Mouse (Mus musculus): ENCODE results near the gene Glra1. TPM values are rescaled to one million over a fixed set of nuclear protein-coding genes. Genes with fewer than 3 reads are reported as not detected.
"Not testable (repeated sequence)": the region's sequence is repeated elsewhere in the genome, so short reads cannot be mapped to it uniquely, and the experiment has no call there.

Gene Glra1
- not detected in 2 replicates for polyA plus RNA-seq (2015; fragmentation: Nextera tagmentation; extraction: Ambion mirVana)

GRCm38 (mm10) chr11:55607808-55608523 lies at the start of gene Glra1:
TSS of gene Glra1 (minus strand) at chr11:55608198.
- no peak for ATAC-seq (ENCODE audit: insufficient number of reproducible peaks, insufficient read depth, low FRiP score, low TSS enrichment, low read depth)
- peaks cover 34% of the 10 kb centered on the region for H3K27me3 ChIP-seq
- H3K36me3 ChIP-seq: no peaks in the 10 kb centered on the region
- H3K27ac ChIP-seq: no peak within 1 kb of the TSS
- under 1% methylated on average over 36 of the region's 36 CpGs for WGBS
- H3K9ac ChIP-seq: no peak within 1 kb of the TSS
- H3K4me2 ChIP-seq: no peak within 1 kb of the TSS
- H3K9me3 ChIP-seq: no peaks in the 10 kb centered on the region
- H3K4me1 ChIP-seq: no peaks in the 10 kb centered on the region
- no peak within 1 kb of the TSS for H3K4me3 ChIP-seq

DNA sequence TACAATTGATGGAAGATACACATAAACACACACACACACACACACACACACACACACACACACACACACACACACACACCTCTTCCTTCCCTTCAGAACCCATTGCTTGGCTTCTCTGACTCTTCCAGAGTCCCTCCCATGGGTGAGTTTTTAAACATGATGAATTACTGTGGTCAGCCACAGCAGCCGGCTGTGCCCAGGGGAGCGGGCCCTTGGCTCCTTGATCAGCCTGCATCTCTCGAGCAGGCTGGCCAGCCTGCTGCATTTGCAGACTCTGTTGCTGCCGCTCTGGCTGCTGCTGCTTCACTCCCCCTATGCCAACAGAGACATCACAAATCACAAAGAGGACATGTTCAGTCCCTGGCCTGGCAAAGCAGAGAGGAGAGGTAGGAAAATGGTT lies 29.0 kb upstream of the Glra1 start:
- Histone ChIP-seq H3K4me2 (no peak overlapping the region), H3K9ac (no peak overlapping the region), H3K4me3 (no peak overlapping the region), H3K27ac (no peak overlapping the region), H3K27me3 (no peaks in the 10 kb centered on the region), H3K36me3 (no peaks in the 10 kb centered on the region), H3K9me3 (no peaks in the 10 kb centered on the region), H3K4me1 (no peaks in the 10 kb centered on the region)
- WGBS: 58% methylated on average over 4 of the region's 4 CpGs
- ATAC-seq (ENCODE audit: insufficient number of reproducible peaks, insufficient read depth, low FRiP score, low TSS enrichment, low read depth): no peak

DNA sequence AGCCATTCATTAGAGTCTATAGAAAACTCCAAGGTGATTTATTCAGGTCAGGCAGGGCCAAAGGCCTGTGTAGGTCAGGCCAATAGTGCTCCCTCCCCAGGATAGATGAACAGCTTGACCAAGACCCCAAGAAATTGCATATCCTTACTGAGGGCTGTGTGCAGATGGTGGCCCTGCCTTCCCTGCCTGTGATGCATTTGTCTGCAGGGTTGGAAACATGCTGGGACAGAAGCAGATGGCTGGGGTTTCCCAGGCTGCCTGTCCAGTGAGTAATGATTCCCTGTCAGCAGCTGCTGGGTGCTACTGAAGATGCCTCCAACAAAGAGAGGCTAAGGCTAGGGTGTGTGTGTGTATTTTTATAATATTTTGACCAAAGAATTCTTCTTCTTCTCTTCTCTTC lies 25.9 kb upstream of the Glra1 start:
- Histone ChIP-seq H3K4me2 (no peak overlapping the region), H3K9me3 (no peaks in the 10 kb centered on the region), H3K36me3 (no peaks in the 10 kb centered on the region), H3K4me3 (no peak overlapping the region), H3K27me3 (no peaks in the 10 kb centered on the region), H3K4me1 (no peaks in the 10 kb centered on the region), H3K27ac (no peak overlapping the region), H3K9ac (no peak overlapping the region)
- ATAC-seq (ENCODE audit: insufficient number of reproducible peaks, insufficient read depth, low FRiP score, low TSS enrichment, low read depth): no peak

DNA sequence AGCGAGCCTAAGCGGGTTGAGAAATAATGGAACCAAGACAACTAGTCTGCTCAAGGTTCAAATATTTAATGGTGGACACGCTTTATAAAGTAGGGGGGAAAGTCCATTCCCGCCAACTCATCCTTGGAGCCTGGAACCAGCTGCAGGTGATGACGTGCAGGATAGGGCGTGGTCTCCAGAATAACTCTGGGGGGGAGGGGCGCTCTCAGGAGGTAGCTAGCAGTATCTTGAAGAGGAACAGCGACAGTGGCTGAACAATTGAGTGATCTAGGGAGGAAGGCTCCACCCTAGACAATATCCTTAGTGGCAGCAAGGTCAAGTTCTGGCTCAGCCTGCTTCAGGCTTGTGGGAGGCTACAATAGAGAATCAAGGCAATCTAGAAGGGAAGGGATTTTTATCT lies 6.6 kb upstream of the Glra1 start:
- not testable (repeated sequence) for H3K36me3 ChIP-seq; H3K9me3 ChIP-seq; H3K27me3 ChIP-seq; H3K4me1 ChIP-seq; H3K9ac ChIP-seq; H3K4me2 ChIP-seq; H3K27ac ChIP-seq; ATAC-seq (ENCODE audit: insufficient number of reproducible peaks, insufficient read depth, low FRiP score, low TSS enrichment, low read depth); H3K4me3 ChIP-seq
- 71% methylated on average over 8 of the region's 8 CpGs for WGBS

DNA sequence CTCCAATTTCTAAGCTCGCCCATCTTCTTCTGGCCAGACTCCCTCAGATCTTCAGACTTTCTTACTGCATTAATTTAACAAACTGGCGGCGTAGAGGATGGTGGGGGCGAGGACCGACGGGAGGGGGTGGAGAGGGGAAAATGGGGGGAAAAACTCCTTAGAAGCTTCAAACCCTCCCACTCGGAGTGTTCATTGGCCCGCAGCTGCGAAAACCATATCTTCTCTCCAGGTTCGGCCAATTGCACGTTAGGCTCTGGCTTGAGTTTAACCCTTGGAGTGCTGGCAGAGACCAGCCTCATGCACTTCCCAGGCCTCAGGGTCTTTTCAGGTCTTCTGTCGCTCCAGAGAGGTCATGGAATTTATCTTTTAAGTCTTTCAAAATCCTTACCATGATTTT lies 524 bp upstream of the Glra1 start:
- no peak overlapping the region for H3K9ac ChIP-seq
- WGBS: 2% methylated on average over 12 of the region's 12 CpGs
- H3K4me2 ChIP-seq: no peak overlapping the region
- no peaks in the 10 kb centered on the region for H3K9me3 ChIP-seq
- no peak overlapping the region for H3K4me3 ChIP-seq
- no peaks in the 10 kb centered on the region for H3K36me3 ChIP-seq
- H3K27ac ChIP-seq: no peak overlapping the region
- no peaks in the 10 kb centered on the region for H3K4me1 ChIP-seq
- H3K27me3 ChIP-seq: peaks cover 30% of the 10 kb centered on the region
- no peak for ATAC-seq (ENCODE audit: insufficient number of reproducible peaks, insufficient read depth, low FRiP score, low TSS enrichment, low read depth)

- no peaks in the 10 kb centered on the region for H3K36me3 ChIP-seq
- no peak for ATAC-seq (ENCODE audit: insufficient number of reproducible peaks, insufficient read depth, low FRiP score, low TSS enrichment, low read depth)
- H3K27me3 ChIP-seq: peaks cover 34% of the 10 kb centered on the region
- H3K4me3 ChIP-seq: no peak overlapping the region
- no peak overlapping the region for H3K27ac ChIP-seq
- WGBS: 4% methylated on average over 26 of the region's 26 CpGs
- no peaks in the 10 kb centered on the region for H3K9me3 ChIP-seq
- no peaks in the 10 kb centered on the region for H3K4me1 ChIP-seq
- no peak overlapping the region for H3K4me2 ChIP-seq
- H3K9ac ChIP-seq: no peak overlapping the region
Measured at GRCm38 (mm10) chr11:55607066-55607807, 761 bp downstream of the Glra1 start.

DNA sequence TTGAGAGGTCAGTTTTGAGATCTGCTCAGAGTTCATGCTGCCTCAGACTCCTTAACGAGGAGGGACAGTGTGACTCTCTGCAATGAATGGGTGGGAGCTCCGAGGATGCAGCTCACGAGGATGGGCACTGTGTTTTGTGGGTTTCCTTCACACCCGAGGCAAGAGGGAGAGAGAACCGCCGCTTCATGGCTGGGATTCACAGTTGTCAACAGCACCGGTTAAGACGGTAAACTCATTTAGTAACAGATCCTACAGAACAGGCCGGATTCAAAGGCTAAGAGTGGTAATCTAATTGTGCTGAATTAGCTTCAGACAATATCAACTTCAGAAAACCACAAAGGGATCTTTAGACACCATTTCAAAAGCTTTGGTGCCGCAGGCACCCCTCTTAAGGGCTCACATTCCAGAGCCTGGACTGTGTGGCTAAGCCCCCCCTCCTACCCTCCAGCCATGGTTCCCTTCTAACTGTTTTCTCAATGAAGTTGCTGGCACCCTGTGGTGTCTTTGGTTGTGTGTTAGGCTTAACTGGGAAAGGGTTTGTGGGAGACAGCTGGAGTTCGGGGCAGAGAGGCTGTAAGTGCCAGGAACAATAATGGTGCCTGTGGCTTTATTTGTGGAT lies 6.4 kb downstream of the Glra1 start:
- H3K4me1 ChIP-seq: no peaks in the 10 kb centered on the region
- H3K27ac ChIP-seq: no peak overlapping the region
- no peak overlapping the region for H3K9ac ChIP-seq
- H3K4me2 ChIP-seq: no peak overlapping the region
- under 1% methylated on average over 11 of the region's 11 CpGs for WGBS
- peaks cover 18% of the 10 kb centered on the region; the same call in 1 of the 2 replicates for H3K27me3 ChIP-seq
- no peaks in the 10 kb centered on the region for H3K9me3 ChIP-seq
- no peak for ATAC-seq (ENCODE audit: insufficient number of reproducible peaks, insufficient read depth, low FRiP score, low TSS enrichment, low read depth)
- H3K36me3 ChIP-seq: no peaks in the 10 kb centered on the region
- no peak overlapping the region for H3K4me3 ChIP-seq

DNA sequence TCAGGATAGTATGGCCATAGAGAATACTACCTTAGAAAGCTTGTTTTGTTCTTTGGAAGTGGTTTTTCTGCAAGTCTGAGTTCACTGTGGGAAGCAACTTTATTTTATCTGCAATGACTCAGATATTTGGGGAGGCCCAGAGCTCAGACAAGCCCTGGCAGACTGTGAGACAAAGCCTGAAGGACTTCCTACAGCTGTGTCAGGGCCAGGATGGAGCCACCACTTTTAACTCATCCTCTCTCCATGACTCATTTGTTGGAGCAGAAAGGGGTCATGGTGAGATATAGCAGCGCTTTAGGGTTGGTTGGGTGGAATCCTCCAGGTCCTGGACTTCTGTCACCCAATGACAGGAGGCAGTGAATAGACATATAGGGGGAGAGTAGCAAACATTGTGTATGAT lies 12.3 kb downstream of the Glra1 start:
- no peak for ATAC-seq (ENCODE audit: insufficient number of reproducible peaks, insufficient read depth, low FRiP score, low TSS enrichment, low read depth)
- Histone ChIP-seq H3K36me3 (no peaks in the 10 kb centered on the region), H3K9ac (no peak overlapping the region), H3K27me3 (peaks cover 9% of the 10 kb centered on the region; the same call in 1 of the 2 replicates), H3K27ac (no peak overlapping the region), H3K4me1 (no peaks in the 10 kb centered on the region), H3K4me3 (no peak overlapping the region), H3K9me3 (no peaks in the 10 kb centered on the region), H3K4me2 (no peak overlapping the region)
- 93% methylated on average over 1 of the region's 1 CpGs for WGBS

GRCm38 (mm10) chr11:55594411-55594810 lies 13.6 kb downstream of the Glra1 start:
- H3K4me2 ChIP-seq: no peak overlapping the region
- no peak overlapping the region for H3K27ac ChIP-seq
- no peak for ATAC-seq (ENCODE audit: insufficient number of reproducible peaks, insufficient read depth, low FRiP score, low TSS enrichment, low read depth)
- no peaks in the 10 kb centered on the region for H3K9me3 ChIP-seq
- H3K36me3 ChIP-seq: no peaks in the 10 kb centered on the region
- no peak overlapping the region for H3K4me3 ChIP-seq
- no peak overlapping the region for H3K9ac ChIP-seq
- 92% methylated on average over 3 of the region's 3 CpGs for WGBS
- no peaks in the 10 kb centered on the region for H3K27me3 ChIP-seq
- H3K4me1 ChIP-seq: no peaks in the 10 kb centered on the region

DNA sequence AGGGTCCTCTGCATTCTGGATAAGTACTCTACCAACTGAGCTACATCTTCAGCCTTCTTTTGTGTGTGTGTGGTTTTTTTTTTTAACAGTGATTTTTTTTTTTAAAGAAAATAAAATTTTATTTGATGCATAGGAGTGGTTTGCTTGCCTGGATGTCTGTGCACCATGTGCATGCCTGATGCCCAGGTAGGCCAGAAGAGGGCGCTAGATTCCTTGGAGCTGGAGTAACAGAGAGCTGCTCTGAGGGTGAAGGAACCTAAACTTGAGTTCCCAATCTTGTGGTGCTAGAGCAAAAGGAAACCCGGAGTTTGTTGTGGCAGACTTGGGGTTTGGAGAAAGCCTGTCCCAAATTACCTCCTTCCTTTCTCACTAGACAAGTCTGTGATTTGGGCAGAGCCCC lies 16.8 kb downstream of the Glra1 start:
- Histone ChIP-seq H3K4me1 (no peaks in the 10 kb centered on the region), H3K4me3 (no peak overlapping the region), H3K27ac (no peak overlapping the region), H3K27me3 (no peaks in the 10 kb centered on the region), H3K4me2 (no peak overlapping the region), H3K36me3 (no peaks in the 10 kb centered on the region), H3K9ac (no peak overlapping the region), H3K9me3 (no peaks in the 10 kb centered on the region)
- no peak for ATAC-seq (ENCODE audit: insufficient number of reproducible peaks, insufficient read depth, low FRiP score, low TSS enrichment, low read depth)
- 43% methylated on average over 2 of the region's 2 CpGs for WGBS

DNA sequence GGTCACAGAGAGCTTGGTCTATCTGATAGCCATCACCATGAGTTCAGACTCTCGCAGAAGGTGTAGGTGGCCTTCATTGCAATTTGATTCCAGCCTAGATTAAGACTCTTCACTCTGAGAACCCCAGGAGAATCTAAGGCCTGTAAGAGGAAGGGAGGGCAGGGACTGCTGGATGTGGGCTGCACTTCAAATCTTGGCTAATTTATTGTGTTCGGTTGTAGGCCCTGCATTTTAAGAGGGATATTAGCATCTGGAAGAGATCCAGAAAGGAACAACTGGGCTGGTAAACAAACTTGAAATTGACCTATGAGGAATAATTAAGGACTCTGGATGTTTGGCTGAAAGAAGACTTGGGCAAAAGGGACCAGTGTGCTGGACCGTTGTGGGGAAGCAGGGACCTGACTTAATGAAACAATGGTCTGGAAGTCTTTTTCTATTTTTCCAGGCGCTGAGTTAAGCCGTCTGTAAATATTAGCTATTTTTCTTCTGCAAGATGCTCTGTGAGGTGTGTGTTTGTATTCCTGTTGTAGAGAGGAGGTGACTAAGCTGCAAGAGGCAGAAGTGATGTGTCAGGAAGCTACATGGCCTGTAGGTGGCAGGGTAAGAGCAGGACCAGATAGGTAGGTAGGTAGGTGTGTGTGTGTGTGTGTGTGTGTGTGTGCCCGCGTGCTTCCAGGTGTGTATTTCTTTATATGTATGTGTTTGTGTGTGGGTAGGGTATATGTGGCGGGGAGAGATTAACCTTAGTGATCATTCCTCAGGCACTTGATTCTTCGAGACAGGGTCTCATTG lies 18.4 kb downstream of the Glra1 start:
- no peaks in the 10 kb centered on the region for H3K27me3 ChIP-seq
- no peak overlapping the region for H3K4me2 ChIP-seq
- ATAC-seq (ENCODE audit: insufficient number of reproducible peaks, insufficient read depth, low FRiP score, low TSS enrichment, low read depth): no peak
- H3K9me3 ChIP-seq: no peaks in the 10 kb centered on the region
- no peak overlapping the region for H3K27ac ChIP-seq
- H3K36me3 ChIP-seq: no peaks in the 10 kb centered on the region
- no peak overlapping the region for H3K4me3 ChIP-seq
- H3K9ac ChIP-seq: no peak overlapping the region
- 80% methylated on average over 9 of the region's 9 CpGs for WGBS
- no peaks in the 10 kb centered on the region for H3K4me1 ChIP-seq

Measured in embryonic facial prominence, embryonic 13.5 days (tissue).